Mouse (Mus musculus): ENCODE data around the gene Zfp658. TPM values are rescaled to one million over a fixed set of nuclear protein-coding genes. Genes with fewer than 3 reads are reported as not detected.

Gene Zfp658
- polyA plus RNA-seq, 1 experiment from 2014 or later = 3.8 TPM

DNA sequence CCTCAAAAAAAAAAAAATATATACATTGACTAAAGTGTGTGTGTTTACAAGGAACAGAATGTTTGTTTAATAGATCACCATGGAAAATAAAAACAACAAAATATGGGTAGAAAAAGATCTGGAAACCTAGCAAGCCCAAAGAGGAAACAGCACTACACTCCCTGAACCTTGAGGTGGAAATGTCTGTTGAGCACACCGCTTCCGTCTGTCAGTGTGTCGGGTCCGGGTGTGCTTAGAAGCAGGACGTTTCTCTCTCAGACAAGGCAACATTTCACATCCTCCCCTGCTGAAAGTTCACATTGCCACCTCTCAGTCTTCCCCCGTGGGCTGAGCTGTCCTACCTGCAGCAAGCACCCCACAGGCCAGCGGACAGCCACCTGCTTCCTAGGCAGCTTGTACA is 60.9 kb downstream of the Zfp658 start:
- Histone ChIP-seq H3K4me3 (ENCODE audit: low read length) (no peak overlapping the region), H3K9me3 (ENCODE audit: low read length) (no peaks in the 10 kb centered on the region), H3K27ac (ENCODE audit: low read length) (no peak overlapping the region), H3K36me3 (ENCODE audit: insufficient read depth, low read length) (no peaks in the 10 kb centered on the region), H3K27me3 (ENCODE audit: insufficient read depth, low read length) (no peaks in the 10 kb centered on the region), H3K9ac (replicated peaks; ENCODE audit: low read length) (no peak overlapping the region), H3K4me1 (ENCODE audit: insufficient read depth, low read length) (no peaks in the 10 kb centered on the region), H3K4me2 (replicated peaks; ENCODE audit: low read depth, low read length) (no peak overlapping the region)
- ATAC-seq (ENCODE audit: low FRiP score, low TSS enrichment) = no peak
- WGBS = 71% methylated on average over 7 of the region's 7 CpGs

DNA sequence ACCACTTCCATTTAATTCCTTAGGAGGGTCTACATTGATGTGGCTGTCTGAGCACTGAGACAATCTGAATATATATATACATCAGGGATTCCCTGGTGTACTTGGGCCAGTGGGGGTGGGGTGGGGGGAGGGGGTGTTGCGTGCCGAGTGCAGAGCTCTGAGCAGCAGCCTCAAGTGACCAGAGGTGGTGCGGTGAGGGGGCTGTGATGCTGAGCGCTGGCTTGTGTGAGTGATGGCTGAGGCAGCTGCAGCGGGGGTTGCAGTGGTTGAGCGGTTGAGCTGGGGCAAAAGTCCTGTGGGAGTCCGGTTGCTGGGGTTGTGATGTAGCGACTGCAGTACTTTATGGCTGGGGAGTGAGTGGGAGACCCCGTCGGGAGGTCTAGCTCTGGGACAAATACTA is 61.8 kb downstream of the Zfp658 start:
- peak; percentile 61; the same call in 1 of the 2 replicates for ATAC-seq (ENCODE audit: low FRiP score, low TSS enrichment)
- no peaks in the 10 kb centered on the region for H3K27me3 ChIP-seq (ENCODE audit: insufficient read depth, low read length)
- H3K9ac ChIP-seq (replicated peaks; ENCODE audit: low read length) = no peak overlapping the region
- no peaks in the 10 kb centered on the region for H3K4me1 ChIP-seq (ENCODE audit: insufficient read depth, low read length)
- no peaks in the 10 kb centered on the region for H3K36me3 ChIP-seq (ENCODE audit: insufficient read depth, low read length)
- H3K4me2 ChIP-seq (replicated peaks; ENCODE audit: low read depth, low read length) = no peak overlapping the region
- 4% methylated on average over 10 of the region's 10 CpGs for WGBS
- H3K27ac ChIP-seq (ENCODE audit: low read length) = no peak overlapping the region
- no peak overlapping the region for H3K4me3 ChIP-seq (ENCODE audit: low read length)
- no peaks in the 10 kb centered on the region for H3K9me3 ChIP-seq (ENCODE audit: low read length)

Other genes with a start within 250 kb of the Zfp658 start
- gene Zfp715, start 249.0 kb upstream of the Zfp658 start, polyA plus RNA-seq (2015; fragmentation: Nextera tagmentation; extraction: Ambion mirVana) = 14.9 TPM in 2 replicates
- gene Siglecf, start 210.9 kb upstream of the Zfp658 start, polyA plus RNA-seq (2015; fragmentation: Nextera tagmentation; extraction: Ambion mirVana) = not detected in 2 replicates
- gene Siglecg, start 154.1 kb upstream of the Zfp658 start, polyA plus RNA-seq (2015; fragmentation: Nextera tagmentation; extraction: Ambion mirVana) = 1.6 and 2.4 TPM in 2 replicates
- gene Lim2, start 134.6 kb upstream of the Zfp658 start, polyA plus RNA-seq (2015; fragmentation: Nextera tagmentation; extraction: Ambion mirVana) = not detected in 2 replicates
- gene Nkg7, start 125.2 kb upstream of the Zfp658 start, polyA plus RNA-seq (2015; fragmentation: Nextera tagmentation; extraction: Ambion mirVana) = 0.92 TPM in 1 of 2 replicates, not detected in the other
- gene Cldnd2, start 121.5 kb upstream of the Zfp658 start, polyA plus RNA-seq (2015; fragmentation: Nextera tagmentation; extraction: Ambion mirVana) = not detected in 2 replicates
- gene Etfb, start 118.2 kb upstream of the Zfp658 start, polyA plus RNA-seq (2015; fragmentation: Nextera tagmentation; extraction: Ambion mirVana) = 383 and 436 TPM in 2 replicates
- 1.2 TPM in 1 of 2 replicates, not detected in the other for gene Gm45233, start 118.1 kb upstream of the Zfp658 start, polyA plus RNA-seq (2015; fragmentation: Nextera tagmentation; extraction: Ambion mirVana)
- gene Vsig10l, start 99.1 kb upstream of the Zfp658 start, polyA plus RNA-seq (2015; fragmentation: Nextera tagmentation; extraction: Ambion mirVana) = 4.6 and 5.5 TPM in 2 replicates
- gene Iglon5, start 72.2 kb upstream of the Zfp658 start, polyA plus RNA-seq (2015; fragmentation: Nextera tagmentation; extraction: Ambion mirVana) = 0.37 and 0.59 TPM in 2 replicates
- not detected in 2 replicates for gene 4931406B18Rik, start 56.3 kb upstream of the Zfp658 start, polyA plus RNA-seq (2015; fragmentation: Nextera tagmentation; extraction: Ambion mirVana)
- gene Cd33, start 17.8 kb upstream of the Zfp658 start, polyA plus RNA-seq (2015; fragmentation: Nextera tagmentation; extraction: Ambion mirVana) = 0.49 and 0.81 TPM in 2 replicates
- 13.8 and 14.1 TPM in 2 replicates for gene Zfp719, start 17.4 kb downstream of the Zfp658 start, polyA plus RNA-seq (2015; fragmentation: Nextera tagmentation; extraction: Ambion mirVana)
- 0.06 and 0.24 TPM in 2 replicates for gene Zfp819, start 44.9 kb downstream of the Zfp658 start, polyA plus RNA-seq (2015; fragmentation: Nextera tagmentation; extraction: Ambion mirVana)
- not detected in 2 replicates for gene Ceacam18, start 72.5 kb downstream of the Zfp658 start, polyA plus RNA-seq (2015; fragmentation: Nextera tagmentation; extraction: Ambion mirVana)
- 0.64 and 1.3 TPM in 2 replicates for gene Siglece, start 97.9 kb downstream of the Zfp658 start, polyA plus RNA-seq (2015; fragmentation: Nextera tagmentation; extraction: Ambion mirVana)
- gene Ctu1, start 109.8 kb downstream of the Zfp658 start, polyA plus RNA-seq (2015; fragmentation: Nextera tagmentation; extraction: Ambion mirVana) = 15.7 and 19.7 TPM in 2 replicates
- not detected in 2 replicates for gene Klk14, start 128.2 kb downstream of the Zfp658 start, polyA plus RNA-seq (2015; fragmentation: Nextera tagmentation; extraction: Ambion mirVana)
- 0.29 and 0.58 TPM in 2 replicates for gene Klk13, start 150.3 kb downstream of the Zfp658 start, polyA plus RNA-seq (2015; fragmentation: Nextera tagmentation; extraction: Ambion mirVana)
- not detected in 2 replicates for gene Klk12, start 206.6 kb downstream of the Zfp658 start, polyA plus RNA-seq (2015; fragmentation: Nextera tagmentation; extraction: Ambion mirVana)
- not detected in 2 replicates for gene Klk11, start 212.3 kb downstream of the Zfp658 start, polyA plus RNA-seq (2015; fragmentation: Nextera tagmentation; extraction: Ambion mirVana)
- 0.54 and 0.71 TPM in 2 replicates for gene Klk10, start 218.8 kb downstream of the Zfp658 start, polyA plus RNA-seq (2015; fragmentation: Nextera tagmentation; extraction: Ambion mirVana)
- 0.23 TPM in 1 of 2 replicates, not detected in the other for gene Klk9, start 229.6 kb downstream of the Zfp658 start, polyA plus RNA-seq (2015; fragmentation: Nextera tagmentation; extraction: Ambion mirVana)
- gene Klk8, start 235.3 kb downstream of the Zfp658 start, polyA plus RNA-seq (2015; fragmentation: Nextera tagmentation; extraction: Ambion mirVana) = 31.2 and 34.4 TPM in 2 replicates
- 0.07 and 0.12 TPM in 2 replicates for gene Klk7, start 249.0 kb downstream of the Zfp658 start, polyA plus RNA-seq (2015; fragmentation: Nextera tagmentation; extraction: Ambion mirVana)